ENCODE assay signal across 8 mouse cellular contexts in the genomic region with DNA sequence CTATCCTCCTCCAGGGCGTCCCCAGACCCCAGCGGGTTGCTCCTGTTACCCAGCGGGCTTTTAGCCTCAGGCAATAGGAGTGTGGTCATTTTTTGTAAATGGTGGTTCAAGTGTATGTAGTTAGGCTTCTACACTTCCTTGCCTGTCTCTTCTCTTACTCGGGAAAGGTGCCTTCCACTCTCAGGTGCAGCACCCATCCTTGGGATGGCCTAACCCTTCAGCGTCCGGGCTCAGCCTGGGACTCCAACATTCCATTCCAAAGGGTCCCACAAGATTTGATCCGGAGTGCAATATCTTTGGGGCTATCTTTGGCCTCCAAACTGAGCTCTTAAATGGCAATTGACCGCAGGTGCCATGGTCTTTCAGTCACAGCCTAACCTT.
DNase-seq lines count a peak whose midpoint lies in the region; ATAC-seq lines count a peak whose summit lies in the region.

No protein-coding gene starts in this region.

- WGBS in heart, embryonic 14.5 days: 3% methylated on average over 8 of the region's 8 CpGs
- 3% methylated on average over 8 of the region's 8 CpGs for WGBS in hindbrain, embryonic 10.5 days
- WGBS in midbrain, embryonic 12.5 days: under 1% methylated on average over 8 of the region's 8 CpGs

- H3K9me3 ChIP-seq in heart, embryonic 14.5 days (ENCODE audit: control insufficient read depth, low read length): no peaks in the 10 kb centered on the region
- no peaks in the 10 kb centered on the region for H3K9me3 ChIP-seq in hindbrain, embryonic 10.5 days
- H3K9me3 ChIP-seq in midbrain, embryonic 12.5 days: no peaks in the 10 kb centered on the region

- H3K9ac ChIP-seq in heart, embryonic 14.5 days (ENCODE audit: low read length): no peak overlapping the region
- peak overlapping the region; percentile 67 for H3K9ac ChIP-seq in midbrain, embryonic 12.5 days (replicated peaks)

- H3K27me3 ChIP-seq in heart, embryonic 14.5 days (ENCODE audit: control insufficient read depth, insufficient read depth, low read length): peaks cover 23% of the 10 kb centered on the region
- peaks cover 24% of the 10 kb centered on the region for H3K27me3 ChIP-seq in hindbrain, embryonic 10.5 days (ENCODE audit: insufficient read depth, poor library complexity, severe bottlenecking)
- H3K27me3 ChIP-seq in midbrain, embryonic 12.5 days: peaks cover 14% of the 10 kb centered on the region

- H3K27ac ChIP-seq in heart, embryonic 14.5 days (replicated peaks in 1 of 2; ENCODE audit: control insufficient read depth in 1 of 2, insufficient read depth in 1 of 2, low read depth in 2 of 2, low read length in 2 of 2): no peak overlapping the region
- peak overlapping the region; percentile 77 for H3K27ac ChIP-seq in hindbrain, embryonic 10.5 days
- H3K27ac ChIP-seq in midbrain, embryonic 12.5 days (replicated peaks): peak overlapping the region; percentile 56

- intact Hi-C loops in heart, postnatal 25 days (cut with DNase I): no loop called here

- H3K4me2 ChIP-seq in heart, embryonic 14.5 days (ENCODE audit: low read length): peak overlapping the region; percentile 99
- peak overlapping the region; percentile 96 for H3K4me2 ChIP-seq in midbrain, embryonic 12.5 days (replicated peaks)

- no peak for DNase-seq in heart, postnatal 25 days (ENCODE audit: low spot score)
- DNase-seq in ZHBTc4 (ENCODE audit: low read depth, low spot score): peak; percentile 2
- no peak for DNase-seq in hindbrain, embryonic 10.5 days (ENCODE audit: low spot score)
- DNase-seq in urinary bladder, postnatal 10 days (ENCODE audit: low spot score): no peak
- DNase-seq in frontal cortex, adult 2 months (ENCODE audit: extremely low spot score in 1 of 2, low spot score in 1 of 2): no peak
- DNase-seq in cerebellum, postnatal 25 days: no peak

- H3K36me3 ChIP-seq in heart, embryonic 14.5 days (ENCODE audit: control insufficient read depth, insufficient read depth, low read length): no peaks in the 10 kb centered on the region
- H3K36me3 ChIP-seq in hindbrain, embryonic 10.5 days: no peaks in the 10 kb centered on the region
- H3K36me3 ChIP-seq in midbrain, embryonic 12.5 days: no peaks in the 10 kb centered on the region

- ATAC-seq in heart, embryonic 14.5 days (ENCODE audit: insufficient number of reproducible peaks, insufficient read depth, low FRiP score, low read depth): no peak
- ATAC-seq in midbrain, embryonic 12.5 days (ENCODE audit: low FRiP score, low read depth): peak; percentile 3; the same call in 1 of the 2 replicates

- peak overlapping the region; percentile 54 to 61 for H3K4me3 ChIP-seq in heart, embryonic 14.5 days (ENCODE audit: control insufficient read depth in 1 of 2, insufficient read depth in 1 of 2, low read depth in 1 of 2, low read length in 2 of 2)
- H3K4me3 ChIP-seq in hindbrain, embryonic 10.5 days: peak overlapping the region; percentile 71
- H3K4me3 ChIP-seq in midbrain, embryonic 12.5 days: peak overlapping the region; percentile 72

- peaks cover 3 to 6% of the 10 kb centered on the region in 2 experiments; a peak in 3 of 4 replicates for H3K4me1 ChIP-seq in heart, embryonic 14.5 days (ENCODE audit: control insufficient read depth in 2 of 2, insufficient read depth in 2 of 2, low read length in 2 of 2)
- peaks cover 12% of the 10 kb centered on the region for H3K4me1 ChIP-seq in hindbrain, embryonic 10.5 days (replicated peaks)
- H3K4me1 ChIP-seq in midbrain, embryonic 12.5 days: peaks cover 11% of the 10 kb centered on the region; the same call in 1 of the 2 replicates

Comparison
In these comparisons a context has a peak if more than half of its experiments do, and no peak if none do; other contexts are left out.
1. H3K27ac ChIP-seq: peak in hindbrain, embryonic 10.5 days (single experiment) and midbrain, embryonic 12.5 days (single experiment); none in heart, embryonic 14.5 days (0 of 2).
2. Peak in every context shown above with its lines, with median percentiles within 50 percentile points of each other: H3K4me3 ChIP-seq.